8 mouse cellular contexts compared by ENCODE assay signal in the genomic region with DNA sequence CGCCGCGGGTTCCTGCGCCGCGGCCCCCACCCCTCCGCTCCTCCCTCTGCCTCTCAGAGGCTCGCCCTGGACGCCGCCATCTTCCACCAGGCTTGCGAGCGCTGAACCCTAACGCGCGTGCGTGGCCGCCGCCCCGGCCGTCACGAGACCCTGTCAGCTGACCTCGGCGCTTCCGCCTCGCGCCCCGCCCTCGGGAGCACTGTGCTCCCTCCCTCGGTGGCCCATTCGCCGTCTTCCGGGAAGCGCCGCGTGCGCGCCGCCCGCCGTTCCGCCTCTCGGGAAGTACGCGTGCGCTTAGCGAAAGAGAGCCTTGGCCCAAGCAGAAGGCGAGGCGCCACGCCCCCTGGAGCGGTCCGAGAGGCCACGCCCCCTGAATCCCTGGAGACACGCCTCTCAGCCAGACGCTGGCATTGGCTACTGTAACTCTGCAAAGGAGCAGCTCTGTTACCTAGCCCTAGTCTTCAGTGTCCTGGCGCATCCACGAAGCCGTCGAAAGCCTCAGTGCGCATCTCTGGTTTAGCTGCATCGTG. TPM values are rescaled to one million over a fixed set of nuclear protein-coding genes. Genes with fewer than 3 reads are reported as not detected.
DNase-seq lines count a peak whose midpoint lies in the region; ATAC-seq lines count a peak whose summit lies in the region.

Dnajc13 (minus strand) TSS at position 108 of the 530 bp plus-strand sequence.

- ATAC-seq in intestine, embryonic 14.5 days (replicated peaks; ENCODE audit: low FRiP score, low TSS enrichment, low read depth), result peak; percentile 97

- WGBS in intestine, embryonic 14.5 days, result under 1% methylated on average over 55 of the region's 60 CpGs

- H3K27me3 ChIP-seq in intestine, embryonic 14.5 days (replicated peaks; ENCODE audit: control insufficient read depth, insufficient read depth, low read length), result no peaks in the 10 kb centered on the region

- peak within 1 kb of the TSS; percentile 78 for H3K4me2 ChIP-seq in intestine, embryonic 14.5 days (ENCODE audit: low read length)

- peaks cover 17% of the 10 kb centered on the region for H3K4me1 ChIP-seq in intestine, embryonic 14.5 days (replicated peaks; ENCODE audit: control insufficient read depth, insufficient read depth, low read length)

- intact Hi-C loops in left cerebral cortex, postnatal 14 days (cut with DNase I), result no loop called here

- H3K4me3 ChIP-seq in intestine, embryonic 14.5 days (ENCODE audit: low read depth, low read length), result peak within 1 kb of the TSS; percentile 77

- peak within 1 kb of the TSS; percentile 87 for H3K27ac ChIP-seq in intestine, embryonic 14.5 days (ENCODE audit: low read depth)

- H3K36me3 ChIP-seq in intestine, embryonic 14.5 days (ENCODE audit: control insufficient read depth, insufficient read depth, low read length), result 0 out of 2 replicates have a peak, but pooled peaks cover 4% of the 10 kb centered on the region

- H3K9ac ChIP-seq in intestine, embryonic 14.5 days (ENCODE audit: low read length), result peak within 1 kb of the TSS; percentile 89

- H3K9me3 ChIP-seq in intestine, embryonic 14.5 days (ENCODE audit: control insufficient read depth, low read length), result no peaks in the 10 kb centered on the region

- peak; percentile 97 for DNase-seq in adrenal gland, adult 18-20 months (ENCODE audit: low spot score in 2 of 2)
- DNase-seq in embryo, embryonic 11 days, result peak; percentile 98
- DNase-seq in gastrocnemius, postnatal 25 days, result peak; percentile 99
- peak; percentile 98 for DNase-seq in intestine, embryonic 14.5 days (ENCODE audit: low spot score)
- DNase-seq in left cerebral cortex, postnatal 14 days (ENCODE audit: low spot score in 2 of 2), result peak; percentile 97 to 98
- DNase-seq in mesoderm, embryonic 11.5 days (ENCODE audit: low read depth, low spot score), result peak; percentile 98
- DNase-seq in right cerebral cortex, postnatal 36 days (ENCODE audit: low spot score in 2 of 2), result peak; percentile 97
- peak; percentile 99 for DNase-seq in yolk sac, embryonic 10.5 days (ENCODE audit: low spot score)

RNA-seq across cellular contexts. Expression of gene Dnajc13, which starts in this region (rescaled TPM):
- total RNA-seq in adrenal gland, adult 18-20 months (2021), result 10 to 100 TPM; 38.3 to 43.2 TPM
- 10 to 100 TPM; 25.8 to 26.2 TPM for total RNA-seq in gastrocnemius, postnatal 25 days (2021)
- 30.3 and 34.7 TPM in 2 replicates for polyA plus RNA-seq in intestine, embryonic 14.5 days (2014; fragmentation: Nextera tagmentation; extraction: Ambion mirVana)
- 10 to 100 TPM; 67.4 to 68.7 TPM for total RNA-seq in left cerebral cortex, postnatal 14 days (2021)

Comparison
In these comparisons a context has a peak if more than half of its experiments do, and no peak if none do; other contexts are left out.
1. Peak in every context shown above with its lines: DNase-seq, ATAC-seq, H3K4me3 ChIP-seq and H3K27ac ChIP-seq.